Comparison of ENCODE assay signal across 15 mouse cellular contexts in genomic region chr16:35755502-35756334, GRCm38 (mm10). TPM values are rescaled to one million over a fixed set of nuclear protein-coding genes. Genes with fewer than 3 reads are reported as not detected.
DNase-seq lines count a peak whose midpoint lies in the region; ATAC-seq and TF ChIP-seq lines count a peak whose summit lies in the region.
"Had no signal": no experiment of that assay in that cellular context is flagged by ENCODE, and none has a peak within 500 bp of the region (broad histone marks: within the 10 kb centered on the region; RNA-seq: fewer than 3 reads in every experiment).

No protein-coding gene starts in this region.

- no peak overlapping the region for H3K4me3 ChIP-seq in layer of hippocampus, adult 2 months
- H3K4me3 ChIP-seq in G1E (ENCODE audit: low read depth, low read length) = peak overlapping the region; percentile 30; the same call in 1 of the 2 replicates
- peak overlapping the region; percentile 31 for H3K4me3 ChIP-seq in macrophage (ENCODE audit: inconsistent target)
- no peak overlapping the region for H3K4me3 ChIP-seq in forebrain, embryonic 11.5 days (ENCODE audit: low read depth, low read length)
- H3K4me3 ChIP-seq: embryonic facial prominence, embryonic 15.5 days had no signal

- peaks cover 12% of the 10 kb centered on the region for H3K36me3 ChIP-seq in G1E (replicated peaks)
- H3K36me3 ChIP-seq in macrophage (ENCODE audit: inconsistent target) = no peaks in the 10 kb centered on the region
- no peaks in the 10 kb centered on the region for H3K36me3 ChIP-seq in forebrain, embryonic 11.5 days (ENCODE audit: control insufficient read depth, insufficient read depth, low read length)
- H3K36me3 ChIP-seq: embryonic facial prominence, embryonic 15.5 days had no signal

- no peak for DNase-seq in layer of hippocampus, adult 2 months (ENCODE audit: low spot score in 2 of 2)
- DNase-seq in layer of hippocampus, adult 9-10 months (ENCODE audit: low spot score) = no peak
- DNase-seq in G1E (ENCODE audit: low spot score) = no peak
- DNase-seq in testis, postnatal 10 days (ENCODE audit: low spot score) = no peak
- no peak for DNase-seq in cerebellum, postnatal 25 days
- DNase-seq in forebrain, embryonic 11.5 days (ENCODE audit: low spot score) = no peak
- DNase-seq: cerebellum, adult 11 months; heart, adult 18-20 months; kidney, adult 8-10 months had no signal

- peak; percentile 41; the same call in 1 of the 2 replicates for ATAC-seq in G1E (ENCODE audit: extremely low read depth, insufficient number of reproducible peaks, low FRiP score, poor library complexity, severe bottlenecking)
- peak; percentile 93 for ATAC-seq in erythroid progenitor cell, adult 5-6 weeks (replicated peaks; ENCODE audit: low FRiP score, poor library complexity, severe bottlenecking)
- no peak for ATAC-seq in forebrain, embryonic 11.5 days (replicated peaks; ENCODE audit: low FRiP score)
- ATAC-seq: activated CD4-positive, CD25-positive, alpha-beta regulatory T cell, adult 4 months; hindbrain, postnatal 0 days; midbrain, embryonic 16.5 days had no signal

- 0 out of 2 replicates have a peak overlapping the region, but pooled peaks have one; percentile 28 for H3K27ac ChIP-seq in layer of hippocampus, adult 2 months
- H3K27ac ChIP-seq in macrophage = peak overlapping the region; percentile 48
- no peak overlapping the region for H3K27ac ChIP-seq in forebrain, embryonic 11.5 days (ENCODE audit: low read depth, low read length)
- H3K27ac ChIP-seq: embryonic facial prominence, embryonic 15.5 days; hindbrain, postnatal 0 days had no signal

- H3K9me3 ChIP-seq in G1E (replicated peaks) = no peaks in the 10 kb centered on the region
- no peaks in the 10 kb centered on the region for H3K9me3 ChIP-seq in forebrain, embryonic 11.5 days (ENCODE audit: control insufficient read depth, low read length)
- H3K9me3 ChIP-seq: embryonic facial prominence, embryonic 15.5 days had no signal

- H3K4me1 ChIP-seq in G1E (ENCODE audit: insufficient read depth, low read depth, low read length) = peaks cover 50% of the 10 kb centered on the region
- H3K4me1 ChIP-seq in forebrain, embryonic 11.5 days (replicated peaks; ENCODE audit: control insufficient read depth, insufficient read depth, low read length) = no peaks in the 10 kb centered on the region

- no peak for TF ChIP-seq CTCF in layer of hippocampus, adult 2 months (conservative IDR thresholded peaks at IDR 0.05)
- TF ChIP-seq CTCF in G1E (IDR thresholded peaks at IDR 0.05; ENCODE audit: low read depth, low read length) = no peak

- no peaks in the 10 kb centered on the region for H3K27me3 ChIP-seq in G1E (ENCODE audit: insufficient read depth, low read length)
- no peaks in the 10 kb centered on the region for H3K27me3 ChIP-seq in forebrain, embryonic 11.5 days (ENCODE audit: control insufficient read depth, insufficient read depth, low read length)
- H3K27me3 ChIP-seq: embryonic facial prominence, embryonic 15.5 days had no signal

- no peak overlapping the region for H3K9ac ChIP-seq in forebrain, embryonic 11.5 days (ENCODE audit: low read length)
- H3K9ac ChIP-seq: embryonic facial prominence, embryonic 15.5 days had no signal

- no peak overlapping the region for H3K4me2 ChIP-seq in forebrain, embryonic 11.5 days (ENCODE audit: low read depth, low read length, severe bottlenecking)
- H3K4me2 ChIP-seq: embryonic facial prominence, embryonic 15.5 days had no signal

- peaks cover 96% of the 10 kb centered on the region for H3K79me2 ChIP-seq in macrophage (ENCODE audit: inconsistent target)

- WGBS in macrophage (ENCODE audit: missing documents) = 17% methylated on average over 6 of the region's 6 CpGs
- WGBS in forebrain, embryonic 11.5 days = 86% methylated on average over 6 of the region's 6 CpGs

RNA-seq across cellular contexts. Expression of gene Dirc2, which starts 13.4 kb away (rescaled TPM):
- 10 to 100 TPM; 66.3 to 69.1 TPM for total RNA-seq in layer of hippocampus, adult 2 months (2021)
- 18.6 and 23.5 TPM in 2 replicates for total RNA-seq in G1E (2014; fragmentation: Nextera tagmentation)
- total RNA-seq in G1E (2017) = 13.8 and 14.2 TPM in 2 replicates
- polyA plus RNA-seq in G1E (2012) = 1.9 and 3.3 TPM in 2 replicates
- total RNA-seq in erythroid progenitor cell, adult 5-6 weeks (2015; ENCODE audit: low replicate concordance) = 4.6 and 9.4 TPM in 2 replicates
- total RNA-seq in erythroid progenitor cell, adult 5-6 weeks (2017; ENCODE audit: low replicate concordance) = 8.1 and 11.3 TPM in 2 replicates
- 100 to 1,000 TPM in 3 of 26 experiments, 10 to 100 TPM in 22, 1 to 10 TPM in 1; 8.6 to 175 (median 20.3) TPM for total RNA-seq in macrophage (2018; cell fraction: chromatin; rRNA removed)
- total RNA-seq in macrophage (2018; cell fraction: cytosol; rRNA removed) = 10 to 100 TPM; 12.9 to 82.1 (median 19.5) TPM
- 100 to 1,000 TPM in 2 of 26 experiments, 10 to 100 TPM in 24; 13.6 to 136 (median 36.1) TPM for total RNA-seq in macrophage (2018; cell fraction: nucleus; rRNA removed)
- polyA plus RNA-seq in macrophage (2018) = 7.3 to 17.8 TPM (median 13.7 TPM) in 3 replicates
- polyA plus RNA-seq in forebrain, embryonic 11.5 days (2014; fragmentation: Nextera tagmentation; extraction: Ambion mirVana) = 13.9 and 16.2 TPM in 2 replicates

RNA-seq across cellular contexts. Expression of gene Hspbap1, which starts 14.5 kb away (rescaled TPM):
- total RNA-seq in layer of hippocampus, adult 2 months (2021) = 1 to 10 TPM; 5.9 to 6.0 TPM
- total RNA-seq in G1E (2014; fragmentation: Nextera tagmentation) = 17.9 and 18.3 TPM in 2 replicates
- 17.5 and 18.1 TPM in 2 replicates for total RNA-seq in G1E (2017)
- 29.5 and 31.9 TPM in 2 replicates for polyA plus RNA-seq in G1E (2012)
- 18.0 and 28.8 TPM in 2 replicates for total RNA-seq in erythroid progenitor cell, adult 5-6 weeks (2015; ENCODE audit: low replicate concordance)
- total RNA-seq in erythroid progenitor cell, adult 5-6 weeks (2017; ENCODE audit: low replicate concordance) = 12.9 and 24.9 TPM in 2 replicates
- 10 to 100 TPM in 22 of 26 experiments, 1 to 10 TPM in 4; 6.0 to 30.4 (median 14.4) TPM for total RNA-seq in macrophage (2018; cell fraction: chromatin; rRNA removed)
- 1 to 10 TPM; 3.0 to 5.0 (median 4.1) TPM for total RNA-seq in macrophage (2018; cell fraction: cytosol; rRNA removed)
- 10 to 100 TPM in 16 of 26 experiments, 1 to 10 TPM in 10; 6.6 to 18.6 (median 10.8) TPM for total RNA-seq in macrophage (2018; cell fraction: nucleus; rRNA removed)
- 3.0 to 4.0 TPM (median 3.0 TPM) in 3 replicates for polyA plus RNA-seq in macrophage (2018)
- polyA plus RNA-seq in forebrain, embryonic 11.5 days (2014; fragmentation: Nextera tagmentation; extraction: Ambion mirVana) = 24.2 and 25.3 TPM in 2 replicates

Comparison
In these comparisons a context has a peak if more than half of its experiments do, and no peak if none do; other contexts are left out.
1. H3K4me3 ChIP-seq: peak in G1E (single experiment) and macrophage (single experiment); none in layer of hippocampus, adult 2 months (single experiment) and forebrain, embryonic 11.5 days (single experiment).